Mouse (Mus musculus) testis, adult 2 months (tissue): Measurements from ENCODE around the gene Cwc22. TPM values are rescaled to one million over a fixed set of nuclear protein-coding genes. Genes with fewer than 3 reads are reported as not detected.

Experiments used
- H3K27ac ChIP-seq: fragments of 200-500 bp; 2 replicates; pipeline ENCODE4 v1.5.1; 2012; ENCODE audit warnings: low read depth, low read length; ENCODE audit not compliant: control insufficient read depth, insufficient read depth
- H3K27me3 ChIP-seq: fragments of 200-500 bp; 2 replicates; pipeline ENCODE4 v1.6.1; 2012; ENCODE audit warnings: mild to moderate bottlenecking, low read length, moderate library complexity; ENCODE audit not compliant: control insufficient read depth, insufficient read depth
- H3K36me3 ChIP-seq: fragments of 200-500 bp; 2 replicates; pipeline ENCODE4 v1.6.1; 2012; ENCODE audit warnings: mild to moderate bottlenecking, low read length; ENCODE audit not compliant: control insufficient read depth, insufficient read depth
- H3K4me1 ChIP-seq: fragments of 200-500 bp; 2 replicates; pipeline ENCODE4 v1.6.1; 2012; ENCODE audit warnings: low read length; ENCODE audit not compliant: control insufficient read depth, insufficient read depth
- H3K4me3 ChIP-seq: fragments of 200-500 bp; 2 replicates; pipeline ENCODE4 v1.5.1; 2012; ENCODE audit warnings: low read depth, mild to moderate bottlenecking, low read length, moderate library complexity, mixed read lengths; ENCODE audit not compliant: control insufficient read depth
- CTCF ChIP-seq: fragments of 200-500 bp; IDR thresholded peaks from 2 replicates; pipeline ENCODE4 v1.5.1; 2012; ENCODE audit warnings: low read depth, mild to moderate bottlenecking, inconsistent platforms, low read length, moderate library complexity; ENCODE audit not compliant: control insufficient read depth, insufficient read depth, insufficient replicate concordance
- POLR2A ChIP-seq: fragments of 200-500 bp; IDR thresholded peaks from 2 replicates; pipeline ENCODE4 v1.6.1; 2012; ENCODE audit warnings: low read depth, mild to moderate bottlenecking, inconsistent platforms, low read length, moderate library complexity; ENCODE audit not compliant: control insufficient read depth
- polyA plus RNA-seq: library from polyadenylated mRNA; depleted of rRNA; stranded (reverse); fragments of >200 nt; gene quantifications from 2 replicates; pipeline ENCODE4 v1.2.3, GENCODE M21; 2012

Cwc22 gene
- polyA plus RNA-seq, 1 experiment, result 3.5 TPM

- TF ChIP-seq POLR2A, result no peak
- no peak for TF ChIP-seq CTCF
- H3K27ac ChIP-seq, result no peak overlapping the region
- no peaks in the 10 kb centered on the region for H3K4me1 ChIP-seq
- no peaks in the 10 kb centered on the region for H3K36me3 ChIP-seq
- no peaks in the 10 kb centered on the region for H3K27me3 ChIP-seq
- H3K4me3 ChIP-seq, result no peak overlapping the region
Measured at GRCm38 (mm10) chr2:77881301-77882199, 64.6 kb downstream of the Cwc22 start.

- TF ChIP-seq POLR2A (no peak), CTCF (no peak)
- Histone ChIP-seq H3K4me1 (no peaks in the 10 kb centered on the region), H3K36me3 (no peaks in the 10 kb centered on the region), H3K4me3 (no peak overlapping the region), H3K27ac (no peak overlapping the region), H3K27me3 (no peaks in the 10 kb centered on the region)
Measured at GRCm38 (mm10) chr2:77880351-77880750, 65.8 kb downstream of the Cwc22 start.

DNA sequence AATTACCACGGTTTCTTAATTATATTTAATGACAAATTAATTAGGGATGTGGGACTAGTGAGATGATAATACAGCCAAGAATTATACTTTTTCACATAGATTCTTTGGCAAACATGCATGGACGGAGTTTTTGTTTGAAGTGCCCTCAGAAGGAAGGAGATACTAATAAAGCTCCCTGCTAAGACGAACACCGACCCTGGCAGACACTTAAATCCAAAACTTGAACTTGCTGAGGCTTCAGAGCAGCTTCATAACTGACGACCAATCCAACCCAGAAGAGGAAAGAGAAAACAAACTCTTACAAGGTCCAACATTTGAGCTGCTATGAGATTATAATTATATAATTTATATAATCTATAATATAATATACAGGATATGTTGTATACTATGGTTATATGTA is 66.4 kb downstream of the Cwc22 start:
- Histone ChIP-seq H3K27me3 (no peaks in the 10 kb centered on the region), H3K27ac (no peak overlapping the region), H3K4me1 (no peaks in the 10 kb centered on the region), H3K36me3 (no peaks in the 10 kb centered on the region), H3K4me3 (no peak overlapping the region)
- TF ChIP-seq POLR2A (no peak), CTCF (no peak)

DNA sequence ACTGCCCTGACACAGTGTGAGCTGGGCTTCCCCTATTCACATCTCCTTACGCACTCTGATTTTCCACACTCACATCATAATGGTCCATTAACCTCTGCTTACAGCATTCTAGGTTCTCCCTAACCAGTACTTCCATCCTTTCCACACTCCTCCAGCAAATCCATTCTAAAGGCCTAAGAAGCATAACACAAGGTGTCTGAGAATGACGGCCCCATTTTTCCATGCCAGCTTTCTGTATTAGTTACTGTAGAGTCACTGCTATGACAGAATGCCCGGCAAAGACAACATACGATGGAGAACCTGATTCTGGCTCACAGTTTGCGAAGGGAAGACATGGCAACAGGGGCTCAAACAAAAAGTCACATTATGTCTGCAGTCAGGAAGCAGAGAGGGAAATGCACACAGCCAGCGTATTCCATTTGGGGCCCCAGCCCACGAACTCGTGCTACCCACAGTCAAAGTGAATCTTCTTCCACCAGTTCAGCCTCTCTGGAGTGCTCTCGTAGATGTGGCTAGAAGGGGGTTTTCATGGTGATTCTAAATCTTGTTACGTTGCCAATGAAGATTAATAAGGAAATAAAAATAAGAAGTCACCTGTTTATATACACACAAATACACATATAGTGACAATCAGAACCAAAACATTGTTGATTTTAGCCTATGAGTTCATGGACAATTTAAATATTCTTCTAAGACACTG is 68.9 kb downstream of the Cwc22 start:
- H3K4me1 ChIP-seq, result no peaks in the 10 kb centered on the region
- H3K36me3 ChIP-seq, result no peaks in the 10 kb centered on the region
- H3K27ac ChIP-seq, result no peak overlapping the region
- H3K4me3 ChIP-seq, result no peak overlapping the region
- H3K27me3 ChIP-seq, result no peaks in the 10 kb centered on the region
- no peak for TF ChIP-seq CTCF
- no peak for TF ChIP-seq POLR2A

DNA sequence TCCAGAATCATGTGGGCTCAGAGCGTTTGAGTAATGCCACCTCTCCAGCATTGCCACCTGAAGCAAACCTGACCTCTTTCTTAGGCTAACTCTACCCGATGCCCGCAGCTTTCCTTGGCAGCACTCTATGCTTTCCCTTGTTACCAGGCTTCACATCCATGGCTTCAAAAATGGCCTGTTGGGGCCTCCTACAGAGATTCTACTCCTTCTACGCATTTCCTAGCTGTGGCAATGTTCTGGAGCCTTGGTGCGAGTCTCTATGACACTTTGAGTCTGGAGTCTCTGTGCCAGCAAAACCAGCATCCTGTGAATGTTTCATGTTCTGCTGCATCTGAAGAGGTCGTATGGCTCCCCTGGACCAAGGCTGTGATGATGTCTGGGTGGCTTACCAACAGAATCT is 69.8 kb downstream of the Cwc22 start:
- Histone ChIP-seq H3K4me3 (no peak overlapping the region), H3K27me3 (no peaks in the 10 kb centered on the region), H3K27ac (no peak overlapping the region), H3K4me1 (no peaks in the 10 kb centered on the region), H3K36me3 (no peaks in the 10 kb centered on the region)
- no peak for TF ChIP-seq CTCF
- TF ChIP-seq POLR2A, result no peak

GRCm38 (mm10) chr2:77875516-77875915 is 70.7 kb downstream of the Cwc22 start:
- Histone ChIP-seq H3K27me3 (no peaks in the 10 kb centered on the region), H3K36me3 (no peaks in the 10 kb centered on the region), H3K27ac (no peak overlapping the region), H3K4me1 (no peaks in the 10 kb centered on the region), H3K4me3 (no peak overlapping the region)
- no peak for TF ChIP-seq CTCF

DNA sequence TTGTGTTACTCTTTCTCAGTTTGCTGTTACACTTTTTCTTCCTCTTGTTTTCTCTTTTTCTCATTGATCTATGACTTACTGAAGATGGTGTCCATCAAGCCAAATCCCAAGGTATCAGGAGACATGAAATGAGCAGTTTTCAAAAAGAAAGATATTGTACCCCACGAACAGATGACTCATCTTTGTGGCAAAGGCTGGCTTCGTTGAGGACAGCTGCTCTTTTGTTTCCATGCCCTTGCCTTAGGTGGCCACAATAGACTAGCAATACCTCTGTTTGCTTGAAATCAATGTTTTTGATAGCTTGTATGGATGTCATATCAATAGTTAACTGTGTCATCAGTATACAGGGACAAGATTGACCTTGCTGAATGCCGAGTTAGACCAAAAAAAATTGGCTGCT is 71.5 kb downstream of the Cwc22 start:
- Histone ChIP-seq H3K4me1 (no peaks in the 10 kb centered on the region), H3K36me3 (no peaks in the 10 kb centered on the region), H3K27me3 (no peaks in the 10 kb centered on the region), H3K27ac (no peak overlapping the region), H3K4me3 (no peak overlapping the region)
- TF ChIP-seq POLR2A (no peak), CTCF (no peak)
